Mouse (Mus musculus) gastrocnemius, adult 8-10 months (tissue): Measurements from ENCODE around the gene Srek1ip1. TPM values are rescaled to one million over a fixed set of nuclear protein-coding genes. Genes with fewer than 3 reads are reported as not detected.

Experiments used
- DNase-seq, 2 experiments: peaks; one replicate each; pipeline ENCODE4 v3.0.0; 2022; ENCODE audit warnings: low spot score in 2 of 2
- total RNA-seq, 4 experiments: library from RNA; stranded (reverse); gene quantifications; 2 replicates each; pipeline ENCODE4 v1.2.4; 2022

Srek1ip1 gene
- total RNA-seq, 4 experiments from 2014 or later: 10.2 to 14.5 (median 12.0) TPM

- DNase-seq: no peak
These were observed 49.7 kb downstream of the Srek1ip1 start for GRCm38 (mm10) chr13:104841937-104842336.

- no peak for DNase-seq
These were observed 51.2 kb downstream of the Srek1ip1 start for GRCm38 (mm10) chr13:104843295-104844089.

- no peak for DNase-seq
These were observed 61.4 kb downstream of the Srek1ip1 start for GRCm38 (mm10) chr13:104853645-104854044.

GRCm38 (mm10) chr13:104863127-104863979, 71.1 kb downstream of the Srek1ip1 start, which contains the start of gene Shisal2b:
Shisal2b (minus strand) TSS chr13:104863893.
- DNase-seq: no peak

GRCm38 (mm10) chr13:104866726-104867125, 74.4 kb downstream of the Srek1ip1 start:
- no peak for DNase-seq

GRCm38 (mm10) chr13:104869907-104870306, 77.6 kb downstream of the Srek1ip1 start:
- DNase-seq: no peak

- DNase-seq: no peak
These were observed 86.2 kb downstream of the Srek1ip1 start for GRCm38 (mm10) chr13:104878508-104878907.

GRCm38 (mm10) chr13:104883566-104884249, 91.4 kb downstream of the Srek1ip1 start:
- DNase-seq: no peak

- no peak for DNase-seq
These were observed 94.2 kb downstream of the Srek1ip1 start for GRCm38 (mm10) chr13:104886308-104887032.

Other genes with a start within 250 kb of the Srek1ip1 start
- 10 to 100 TPM in 2 of 4 experiments, 1 to 10 TPM in 2; 9.6 to 12.7 (median 9.9) TPM for gene Cwc27, start 24.7 kb downstream of the Srek1ip1 start, total RNA-seq
- not detected for gene Shisal2b, start 71.4 kb downstream of the Srek1ip1 start, total RNA-seq